Mouse (Mus musculus) kidney, postnatal 14 days (tissue): Measurements from ENCODE around the gene Mfsd5.

Experiments used
- DNase-seq: peaks from one replicate; pipeline ENCODE4 v3.0.0; 2022; ENCODE audit warnings: mixed read lengths

The Mfsd5 gene

GRCm38 (mm10) chr15:102279092-102279782 is at the start of gene Mfsd5:
TSS of gene Mfsd5 (plus strand) at chr15:102279454.
- DNase-seq = peak; percentile 95

GRCm38 (mm10) chr15:102230408-102231321 is 48.6 kb upstream of the Mfsd5 start:
- no peak for DNase-seq

- no peak for DNase-seq
Measured at GRCm38 (mm10) chr15:102231748-102232147, 47.5 kb upstream of the Mfsd5 start, which contains the start of gene Itgb7. TSS of gene Itgb7 (minus strand) at chr15:102231944.

GRCm38 (mm10) chr15:102232764-102233163 is 46.5 kb upstream of the Mfsd5 start:
- no peak for DNase-seq

GRCm38 (mm10) chr15:102233896-102234295 is 45.4 kb upstream of the Mfsd5 start:
- DNase-seq = no peak

GRCm38 (mm10) chr15:102235371-102236027 is 43.8 kb upstream of the Mfsd5 start:
- peak; percentile 53 for DNase-seq

GRCm38 (mm10) chr15:102238543-102239259 is 40.6 kb upstream of the Mfsd5 start:
- no peak for DNase-seq

- peak; percentile 88 for DNase-seq
Measured at GRCm38 (mm10) chr15:102239260-102239590, 40.0 kb upstream of the Mfsd5 start.

- DNase-seq = no peak
Measured at GRCm38 (mm10) chr15:102239851-102240250, 39.4 kb upstream of the Mfsd5 start.

GRCm38 (mm10) chr15:102240607-102241006 is 38.6 kb upstream of the Mfsd5 start:
- DNase-seq = peak; percentile 78

GRCm38 (mm10) chr15:102242404-102243228 is 36.6 kb upstream of the Mfsd5 start:
- DNase-seq = no peak

GRCm38 (mm10) chr15:102243229-102244190 is 35.7 kb upstream of the Mfsd5 start:
- DNase-seq = peak; percentile 53

GRCm38 (mm10) chr15:102244306-102245191 is 34.7 kb upstream of the Mfsd5 start:
- DNase-seq = peak; percentile 53

- DNase-seq = no peak
Measured at GRCm38 (mm10) chr15:102245461-102245881, 33.8 kb upstream of the Mfsd5 start.

GRCm38 (mm10) chr15:102245891-102246741 is 33.1 kb upstream of the Mfsd5 start:
- peak; percentile 86 for DNase-seq

GRCm38 (mm10) chr15:102246866-102247251 is 32.4 kb upstream of the Mfsd5 start:
- DNase-seq = peak; percentile 99

- peak; percentile 89 for DNase-seq
Measured at GRCm38 (mm10) chr15:102247252-102248130, 31.8 kb upstream of the Mfsd5 start.
